Mouse (Mus musculus): Measurements from ENCODE around the gene Sgms1. TPM values are rescaled to one million over a fixed set of nuclear protein-coding genes. Genes with fewer than 3 reads are reported as not detected.

The Sgms1 gene
- polyA plus RNA-seq, 1 experiment, result 42.2 TPM

- TF ChIP-seq CTCF (IDR thresholded peaks at IDR 0.05; ENCODE audit: borderline replicate concordance, insufficient read depth, low read length) (no peak), POLR2A (IDR thresholded peaks at IDR 0.05; ENCODE audit: low read depth, low read length) (no peak)
- H3K4me1 ChIP-seq (ENCODE audit: control insufficient read depth, insufficient read depth, low read length), result peaks cover 16% of the 10 kb centered on the region
- no peak overlapping the region for H3K4me3 ChIP-seq (ENCODE audit: insufficient read depth, low read length)
- no peak overlapping the region for H3K27ac ChIP-seq (ENCODE audit: insufficient read depth, low read length)
Observed at GRCm38 (mm10) chr19:32199861-32200574, 189.5 kb downstream of the Sgms1 start.

GRCm38 (mm10) chr19:32199133-32199532 is 190.4 kb downstream of the Sgms1 start:
- Histone ChIP-seq H3K4me3 (ENCODE audit: insufficient read depth, low read length) (no peak overlapping the region), H3K27ac (ENCODE audit: insufficient read depth, low read length) (peak overlapping the region; percentile 58), H3K4me1 (ENCODE audit: control insufficient read depth, insufficient read depth, low read length) (peaks cover 16% of the 10 kb centered on the region)
- no peak for TF ChIP-seq CTCF (IDR thresholded peaks at IDR 0.05; ENCODE audit: borderline replicate concordance, insufficient read depth, low read length)
- no peak for TF ChIP-seq POLR2A (IDR thresholded peaks at IDR 0.05; ENCODE audit: low read depth, low read length)

- Histone ChIP-seq H3K4me1 (ENCODE audit: control insufficient read depth, insufficient read depth, low read length) (peaks cover 16% of the 10 kb centered on the region), H3K27ac (ENCODE audit: insufficient read depth, low read length) (peak overlapping the region; percentile 58), H3K4me3 (ENCODE audit: insufficient read depth, low read length) (no peak overlapping the region)
- TF ChIP-seq CTCF (IDR thresholded peaks at IDR 0.05; ENCODE audit: borderline replicate concordance, insufficient read depth, low read length) (no peak), POLR2A (IDR thresholded peaks at IDR 0.05; ENCODE audit: low read depth, low read length) (no peak)
Observed at GRCm38 (mm10) chr19:32198494-32199106, 190.9 kb downstream of the Sgms1 start.

- no peak overlapping the region for H3K4me3 ChIP-seq (ENCODE audit: insufficient read depth, low read length)
- H3K27ac ChIP-seq (ENCODE audit: insufficient read depth, low read length), result peak overlapping the region; percentile 98
- TF ChIP-seq POLR2A (IDR thresholded peaks at IDR 0.05; ENCODE audit: low read depth, low read length), result no peak
- no peak for TF ChIP-seq CTCF (IDR thresholded peaks at IDR 0.05; ENCODE audit: borderline replicate concordance, insufficient read depth, low read length)
- peaks cover 16% of the 10 kb centered on the region for H3K4me1 ChIP-seq (ENCODE audit: control insufficient read depth, insufficient read depth, low read length)
Observed at GRCm38 (mm10) chr19:32196976-32197819, 192.3 kb downstream of the Sgms1 start.

- H3K27ac ChIP-seq (ENCODE audit: insufficient read depth, low read length), result 0 out of 2 replicates have a peak overlapping the region, but pooled peaks have one; percentile 24
- TF ChIP-seq CTCF (IDR thresholded peaks at IDR 0.05; ENCODE audit: borderline replicate concordance, insufficient read depth, low read length), result no peak
- no peak overlapping the region for H3K4me3 ChIP-seq (ENCODE audit: insufficient read depth, low read length)
- peaks cover 16% of the 10 kb centered on the region for H3K4me1 ChIP-seq (ENCODE audit: control insufficient read depth, insufficient read depth, low read length)
Observed at GRCm38 (mm10) chr19:32196222-32196621, 193.3 kb downstream of the Sgms1 start.

GRCm38 (mm10) chr19:32194863-32195262 is 194.7 kb downstream of the Sgms1 start:
- Histone ChIP-seq H3K4me3 (ENCODE audit: insufficient read depth, low read length) (no peak overlapping the region), H3K4me1 (ENCODE audit: control insufficient read depth, insufficient read depth, low read length) (peaks cover 16% of the 10 kb centered on the region), H3K27ac (ENCODE audit: insufficient read depth, low read length) (no peak overlapping the region; the same call in 1 of the 2 replicates)
- no peak for TF ChIP-seq POLR2A (IDR thresholded peaks at IDR 0.05; ENCODE audit: low read depth, low read length)
- TF ChIP-seq CTCF (IDR thresholded peaks at IDR 0.05; ENCODE audit: borderline replicate concordance, insufficient read depth, low read length), result no peak

- H3K4me1 ChIP-seq (ENCODE audit: control insufficient read depth, insufficient read depth, low read length), result peaks cover 16% of the 10 kb centered on the region
Observed at GRCm38 (mm10) chr19:32194074-32194473, 195.4 kb downstream of the Sgms1 start.

GRCm38 (mm10) chr19:32191596-32191995 is 197.9 kb downstream of the Sgms1 start:
- Histone ChIP-seq H3K27ac (ENCODE audit: insufficient read depth, low read length) (no peak overlapping the region), H3K4me1 (ENCODE audit: control insufficient read depth, insufficient read depth, low read length) (peaks cover 7% of the 10 kb centered on the region), H3K4me3 (ENCODE audit: insufficient read depth, low read length) (no peak overlapping the region)
- TF ChIP-seq POLR2A (IDR thresholded peaks at IDR 0.05; ENCODE audit: low read depth, low read length), result no peak
- TF ChIP-seq CTCF (IDR thresholded peaks at IDR 0.05; ENCODE audit: borderline replicate concordance, insufficient read depth, low read length), result no peak

More at GRCm38 (mm10) chr19:32194074-32194473, 195.4 kb downstream of the Sgms1 start:
- Histone ChIP-seq H3K4me3 (ENCODE audit: insufficient read depth, low read length) (no peak overlapping the region), H3K27ac (ENCODE audit: insufficient read depth, low read length) (no peak overlapping the region)
- no peak for TF ChIP-seq CTCF (IDR thresholded peaks at IDR 0.05; ENCODE audit: borderline replicate concordance, insufficient read depth, low read length)
- no peak for TF ChIP-seq POLR2A (IDR thresholded peaks at IDR 0.05; ENCODE audit: low read depth, low read length)

- no peak overlapping the region for H3K4me3 ChIP-seq (ENCODE audit: insufficient read depth, low read length)
- no peak overlapping the region for H3K27ac ChIP-seq (ENCODE audit: insufficient read depth, low read length)
- no peak for TF ChIP-seq CTCF (IDR thresholded peaks at IDR 0.05; ENCODE audit: borderline replicate concordance, insufficient read depth, low read length)
- TF ChIP-seq POLR2A (IDR thresholded peaks at IDR 0.05; ENCODE audit: low read depth, low read length), result no peak
- H3K4me1 ChIP-seq (ENCODE audit: control insufficient read depth, insufficient read depth, low read length), result peaks cover 6% of the 10 kb centered on the region
Observed at GRCm38 (mm10) chr19:32189961-32190360, 199.6 kb downstream of the Sgms1 start.

All from embryonic fibroblast, embryonic 13.5 days (primary cell).